Mouse (Mus musculus): Measurements from ENCODE around the gene Hsdl1. TPM values are rescaled to one million over a fixed set of nuclear protein-coding genes. Genes with fewer than 3 reads are reported as not detected.

Gene Hsdl1
- polyA plus RNA-seq, 1 experiment from 2014 or later = 26.0 TPM

DNA sequence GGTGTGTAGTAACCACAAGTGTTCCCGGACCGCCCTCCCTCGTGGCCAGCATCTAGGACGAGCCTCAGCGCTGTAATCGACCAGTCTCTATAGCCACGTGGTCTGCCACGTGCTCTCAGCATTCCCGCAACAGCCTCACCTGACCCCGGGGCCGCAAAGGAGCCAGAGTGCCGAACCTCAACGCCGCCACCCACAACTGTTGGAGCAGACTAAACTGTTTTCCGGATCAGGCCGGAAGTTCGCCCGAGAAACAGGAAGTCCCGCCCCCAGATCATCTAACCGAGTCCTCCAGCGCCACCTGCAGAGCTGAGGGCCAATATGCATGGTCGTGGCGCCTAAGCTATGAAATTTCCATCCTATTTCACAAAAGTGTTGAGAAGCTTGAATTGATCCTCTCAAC is 30.0 kb upstream of the Hsdl1 start, which contains the start of gene Taf1c:
Gene Taf1c (minus strand): TSS at position 227 of the 400 bp plus-strand sequence.
- Histone ChIP-seq H3K4me1 (ENCODE audit: insufficient read depth, low read depth, low read length) (peaks cover 6% of the 10 kb centered on the region; the same call in 1 of the 2 replicates), H3K4me2 (replicated peaks; ENCODE audit: low read depth, low read length) (peak within 1 kb of the TSS; percentile 76), H3K36me3 (ENCODE audit: insufficient read depth, low read length) (peaks cover 16% of the 10 kb centered on the region), H3K27me3 (replicated peaks; ENCODE audit: insufficient read depth, low read length) (no peaks in the 10 kb centered on the region), H3K27ac (ENCODE audit: low read length) (peak within 1 kb of the TSS; percentile 73; the same call in 1 of the 2 replicates), H3K9ac (replicated peaks; ENCODE audit: low read depth) (peak within 1 kb of the TSS; percentile 70), H3K9me3 (ENCODE audit: low read length) (no peaks in the 10 kb centered on the region), H3K4me3 (ENCODE audit: low read depth, low read length) (peak within 1 kb of the TSS; percentile 73)
- ATAC-seq = peak; percentile 92
- under 1% methylated on average over 23 of the region's 23 CpGs for WGBS
- TF ChIP-seq CTCF (IDR thresholded peaks at IDR 0.05) = peak; percentile 91
- TF ChIP-seq EP300 (IDR thresholded peaks at IDR 0.05) = no peak
- DNase-seq (ENCODE audit: low spot score) = peak; percentile 94

DNA sequence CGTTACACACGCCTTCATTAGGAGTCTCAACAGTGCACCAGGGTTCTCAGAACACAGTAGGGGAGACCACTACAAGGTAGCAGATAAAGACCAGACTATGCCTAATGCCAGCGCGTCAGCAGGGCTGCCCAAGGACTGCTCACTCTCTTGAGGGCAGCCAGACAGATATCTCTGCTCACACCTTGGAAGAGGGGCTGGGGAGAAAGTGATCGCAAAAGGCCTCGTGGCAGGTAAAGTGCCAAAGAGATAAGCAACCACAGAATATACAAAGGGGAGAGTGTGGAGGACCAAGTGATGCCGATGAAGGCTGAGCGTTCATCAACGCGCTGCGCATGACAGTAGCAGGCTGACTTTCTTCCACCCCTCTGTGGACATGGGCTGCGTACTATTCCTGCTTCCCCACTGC is 29.4 kb upstream of the Hsdl1 start:
- no peak for DNase-seq (ENCODE audit: low spot score)
- no peaks in the 10 kb centered on the region for H3K9me3 ChIP-seq (ENCODE audit: low read length)
- 0 out of 2 replicates have a peak, but pooled peaks have one; percentile 37 for ATAC-seq
- peak overlapping the region; percentile 73; the same call in 1 of the 2 replicates for H3K27ac ChIP-seq (ENCODE audit: low read length)
- peaks cover 17% of the 10 kb centered on the region for H3K36me3 ChIP-seq (ENCODE audit: insufficient read depth, low read length)
- peak overlapping the region; percentile 70 for H3K9ac ChIP-seq (replicated peaks; ENCODE audit: low read depth)
- peak overlapping the region; percentile 73 for H3K4me3 ChIP-seq (ENCODE audit: low read depth, low read length)
- TF ChIP-seq EP300 (IDR thresholded peaks at IDR 0.05) = no peak
- no peak for TF ChIP-seq CTCF (IDR thresholded peaks at IDR 0.05)
- peak overlapping the region; percentile 76 for H3K4me2 ChIP-seq (replicated peaks; ENCODE audit: low read depth, low read length)
- peaks cover 6% of the 10 kb centered on the region; the same call in 1 of the 2 replicates for H3K4me1 ChIP-seq (ENCODE audit: insufficient read depth, low read depth, low read length)
- H3K27me3 ChIP-seq (replicated peaks; ENCODE audit: insufficient read depth, low read length) = no peaks in the 10 kb centered on the region
- 25% methylated on average over 12 of the region's 12 CpGs for whole genome bisulfite sequencing

DNA sequence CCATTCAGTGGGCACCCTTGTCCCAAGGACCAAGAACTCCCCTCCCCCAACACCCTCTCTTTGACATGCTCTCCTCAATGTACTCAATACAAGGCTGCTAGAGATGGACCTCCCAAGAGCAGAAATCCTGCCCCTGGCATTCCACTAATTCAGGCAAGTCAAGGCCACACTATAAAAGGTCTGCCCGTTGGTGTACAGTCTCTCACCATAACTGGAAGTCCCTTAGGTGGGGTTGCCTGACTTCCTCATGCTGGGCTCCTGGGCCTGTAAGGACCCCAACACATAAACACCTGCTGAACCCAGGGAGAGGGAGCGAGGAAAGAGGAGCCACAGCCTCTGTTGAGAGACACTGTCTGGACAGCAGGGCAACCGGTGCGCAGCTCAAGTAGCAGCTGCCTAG is 28.8 kb upstream of the Hsdl1 start:
- Histone ChIP-seq H3K9me3 (ENCODE audit: low read length) (no peaks in the 10 kb centered on the region), H3K27me3 (replicated peaks; ENCODE audit: insufficient read depth, low read length) (no peaks in the 10 kb centered on the region), H3K4me3 (ENCODE audit: low read depth, low read length) (no peak overlapping the region), H3K4me2 (replicated peaks; ENCODE audit: low read depth, low read length) (no peak overlapping the region), H3K4me1 (ENCODE audit: insufficient read depth, low read depth, low read length) (peaks cover 6% of the 10 kb centered on the region; the same call in 1 of the 2 replicates), H3K9ac (replicated peaks; ENCODE audit: low read depth) (peak overlapping the region; percentile 70; the same call in 1 of the 2 replicates), H3K27ac (ENCODE audit: low read length) (no peak overlapping the region), H3K36me3 (ENCODE audit: insufficient read depth, low read length) (peaks cover 23% of the 10 kb centered on the region)
- no peak for TF ChIP-seq CTCF (IDR thresholded peaks at IDR 0.05)
- ATAC-seq = no peak
- no peak for DNase-seq (ENCODE audit: low spot score)
- WGBS = 93% methylated on average over 4 of the region's 4 CpGs

DNA sequence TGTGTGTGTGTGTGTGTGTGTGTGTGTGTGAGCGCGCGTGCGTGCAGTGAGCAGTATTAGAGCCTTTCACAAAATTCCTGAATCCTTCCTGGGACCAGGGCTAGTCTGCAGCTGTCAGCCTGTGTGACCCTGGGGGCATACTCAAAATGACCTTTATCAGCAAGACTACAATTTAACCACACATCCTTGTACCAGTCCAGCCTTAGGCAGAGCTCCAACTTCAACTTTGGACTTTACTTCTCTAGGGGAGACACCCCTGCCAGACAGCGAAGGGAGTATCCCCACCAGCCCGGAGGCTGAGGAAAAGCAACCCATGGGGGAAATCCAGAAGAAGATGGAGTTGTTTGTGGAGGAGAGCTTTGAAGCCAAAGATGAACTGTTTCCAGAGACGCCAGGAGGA is 16.5 kb upstream of the Hsdl1 start:
- Histone ChIP-seq H3K27me3 (replicated peaks; ENCODE audit: insufficient read depth, low read length) (no peaks in the 10 kb centered on the region), H3K9ac (replicated peaks; ENCODE audit: low read depth) (no peak overlapping the region), H3K4me1 (ENCODE audit: insufficient read depth, low read depth, low read length) (no peaks in the 10 kb centered on the region), H3K9me3 (ENCODE audit: low read length) (no peaks in the 10 kb centered on the region), H3K36me3 (ENCODE audit: insufficient read depth, low read length) (no peaks in the 10 kb centered on the region), H3K4me2 (replicated peaks; ENCODE audit: low read depth, low read length) (no peak overlapping the region), H3K4me3 (ENCODE audit: low read depth, low read length) (no peak overlapping the region), H3K27ac (ENCODE audit: low read length) (no peak overlapping the region)
- ATAC-seq = no peak
- TF ChIP-seq EP300 (IDR thresholded peaks at IDR 0.05) = no peak
- TF ChIP-seq CTCF (IDR thresholded peaks at IDR 0.05) = no peak
- WGBS = 87% methylated on average over 7 of the region's 7 CpGs
- no peak for DNase-seq (ENCODE audit: low spot score)

DNA sequence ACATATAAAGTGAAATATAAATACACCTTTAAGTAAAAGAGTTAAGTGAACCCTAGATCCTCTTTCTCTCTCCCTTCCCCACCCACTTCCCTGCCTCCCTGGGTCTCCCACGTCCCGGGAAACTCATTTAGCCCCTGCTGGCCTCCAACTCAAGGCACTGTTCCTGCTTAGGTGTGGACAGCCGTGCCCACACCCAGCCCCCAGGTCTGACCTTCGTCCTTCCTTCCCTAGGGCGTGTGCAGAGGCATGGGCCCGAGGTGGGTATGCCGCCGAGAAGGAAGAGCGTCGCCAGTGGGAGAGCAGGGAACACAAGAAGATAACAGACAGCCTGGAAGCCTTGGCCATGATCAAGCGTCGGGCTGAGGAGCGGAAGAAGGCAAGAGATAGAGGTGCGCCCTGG is 15.4 kb upstream of the Hsdl1 start:
- Histone ChIP-seq H3K4me2 (replicated peaks; ENCODE audit: low read depth, low read length) (no peak overlapping the region), H3K27ac (ENCODE audit: low read length) (no peak overlapping the region), H3K4me1 (ENCODE audit: insufficient read depth, low read depth, low read length) (no peaks in the 10 kb centered on the region), H3K27me3 (replicated peaks; ENCODE audit: insufficient read depth, low read length) (no peaks in the 10 kb centered on the region), H3K4me3 (ENCODE audit: low read depth, low read length) (no peak overlapping the region), H3K36me3 (ENCODE audit: insufficient read depth, low read length) (no peaks in the 10 kb centered on the region), H3K9me3 (ENCODE audit: low read length) (no peaks in the 10 kb centered on the region), H3K9ac (replicated peaks; ENCODE audit: low read depth) (no peak overlapping the region)
- 65% methylated on average over 14 of the region's 14 CpGs for WGBS
- ATAC-seq (no peak), DNase-seq (ENCODE audit: low spot score) (no peak)
- no peak for TF ChIP-seq CTCF (IDR thresholded peaks at IDR 0.05)
- no peak for TF ChIP-seq EP300 (IDR thresholded peaks at IDR 0.05)

DNA sequence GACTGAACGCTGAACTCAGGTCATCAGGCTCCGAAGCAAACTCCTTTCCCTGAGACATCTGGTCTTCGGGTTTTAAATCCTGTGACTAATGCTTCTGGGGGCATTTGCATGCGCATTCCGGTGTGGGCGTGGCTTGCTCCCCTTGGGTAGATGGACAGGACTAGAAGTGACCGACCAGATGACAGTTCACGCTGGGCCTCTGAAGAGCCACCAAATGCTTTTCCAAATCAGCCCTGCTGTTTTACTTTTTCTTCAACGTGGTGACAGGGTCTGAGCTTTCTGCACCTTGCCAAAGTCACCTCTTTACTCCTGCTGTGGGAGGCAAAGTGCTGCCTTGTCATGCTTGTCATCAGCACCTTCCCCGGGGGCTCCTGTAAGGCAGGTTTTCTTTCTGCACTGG is 13.9 kb upstream of the Hsdl1 start:
- ATAC-seq (no peak), DNase-seq (ENCODE audit: low spot score) (no peak)
- Histone ChIP-seq H3K27ac (ENCODE audit: low read length) (no peak overlapping the region), H3K9ac (replicated peaks; ENCODE audit: low read depth) (no peak overlapping the region), H3K4me2 (replicated peaks; ENCODE audit: low read depth, low read length) (no peak overlapping the region), H3K9me3 (ENCODE audit: low read length) (no peaks in the 10 kb centered on the region), H3K4me3 (ENCODE audit: low read depth, low read length) (no peak overlapping the region), H3K36me3 (ENCODE audit: insufficient read depth, low read length) (no peaks in the 10 kb centered on the region), H3K4me1 (ENCODE audit: insufficient read depth, low read depth, low read length) (no peaks in the 10 kb centered on the region), H3K27me3 (replicated peaks; ENCODE audit: insufficient read depth, low read length) (no peaks in the 10 kb centered on the region)
- WGBS = 22% methylated on average over 10 of the region's 10 CpGs
- TF ChIP-seq CTCF (IDR thresholded peaks at IDR 0.05) (no peak), EP300 (IDR thresholded peaks at IDR 0.05) (no peak)

DNA sequence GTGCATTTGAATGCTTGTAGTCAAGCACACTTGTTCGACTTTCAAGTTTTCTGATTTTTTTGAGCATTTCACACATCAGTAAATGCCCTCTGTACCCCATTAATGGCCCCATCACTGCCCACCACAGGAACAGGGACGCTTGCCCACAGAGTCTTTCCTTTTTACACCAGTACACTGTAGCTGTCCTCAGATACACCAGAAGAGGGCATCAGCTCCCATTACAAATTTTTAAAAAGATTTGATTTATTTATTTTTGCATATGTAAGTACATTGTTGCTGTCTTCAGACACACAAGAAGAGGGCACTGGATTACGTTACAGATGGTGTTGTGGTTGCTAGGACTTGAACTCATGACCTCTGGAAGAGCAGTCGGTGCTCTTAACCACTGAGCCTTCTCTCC is 13.3 kb upstream of the Hsdl1 start:
- no peak overlapping the region for H3K27ac ChIP-seq (ENCODE audit: low read length)
- ATAC-seq (no peak), DNase-seq (ENCODE audit: low spot score) (no peak)
- WGBS = 56% methylated on average over 4 of the region's 4 CpGs
- no peaks in the 10 kb centered on the region for H3K4me1 ChIP-seq (ENCODE audit: insufficient read depth, low read depth, low read length)
- H3K9ac ChIP-seq (replicated peaks; ENCODE audit: low read depth) = no peak overlapping the region
- H3K36me3 ChIP-seq (ENCODE audit: insufficient read depth, low read length) = no peaks in the 10 kb centered on the region
- no peak overlapping the region for H3K4me3 ChIP-seq (ENCODE audit: low read depth, low read length)
- no peaks in the 10 kb centered on the region for H3K27me3 ChIP-seq (replicated peaks; ENCODE audit: insufficient read depth, low read length)
- TF ChIP-seq CTCF (IDR thresholded peaks at IDR 0.05) (no peak), EP300 (IDR thresholded peaks at IDR 0.05) (no peak)
- H3K4me2 ChIP-seq (replicated peaks; ENCODE audit: low read depth, low read length) = no peak overlapping the region
- H3K9me3 ChIP-seq (ENCODE audit: low read length) = no peaks in the 10 kb centered on the region
